Mouse (Mus musculus) stomach, postnatal 0 days (tissue): Measurements from ENCODE around the gene Hmga1b. TPM values are rescaled to one million over a fixed set of nuclear protein-coding genes. Genes with fewer than 3 reads are reported as not detected.

Source experiments
- ATAC-seq: fragments of 200-750 bp; cut with Nextera tagmentation; 2 replicates; pipeline ENCODE4 v1.8.0; 2017; ENCODE audit not compliant: low FRiP score, low TSS enrichment
- DNase-seq: peaks from one replicate; pipeline ENCODE4 v3.0.0-alpha.2; 2016; ENCODE audit warnings: low spot score
- H3K27ac ChIP-seq: fragments of 300-500 bp; sonication (generic); replicated peaks from 2 replicates; pipeline ENCODE4 v1.5.1; 2014; ENCODE audit warnings: mild to moderate bottlenecking, control low read depth
- H3K27me3 ChIP-seq: fragments of 300-500 bp; sonication (generic); 2 replicates; pipeline ENCODE4 v1.6.1; 2014; ENCODE audit warnings: low read length; ENCODE audit not compliant: control insufficient read depth, insufficient read depth
- H3K36me3 ChIP-seq: fragments of 300-500 bp; sonication (generic); 2 replicates; pipeline ENCODE4 v1.6.1; 2014; ENCODE audit warnings: low read length, mixed read lengths; ENCODE audit not compliant: control insufficient read depth, insufficient read depth
- H3K4me1 ChIP-seq: fragments of 300-500 bp; sonication (generic); replicated peaks from 2 replicates; pipeline ENCODE4 v1.6.1; 2014; ENCODE audit warnings: antibody characterized with exemption; ENCODE audit not compliant: control insufficient read depth, insufficient read depth
- H3K4me2 ChIP-seq: fragments of 300-500 bp; sonication (generic); replicated peaks from 2 replicates; pipeline ENCODE4 v1.6.1; 2014; ENCODE audit warnings: low read depth, mild to moderate bottlenecking, control low read depth, moderate library complexity
- H3K4me3 ChIP-seq: fragments of 300-500 bp; sonication (generic); 2 replicates; pipeline ENCODE4 v1.5.1; 2014; ENCODE audit warnings: low read depth, low read length, control low read depth
- H3K9ac ChIP-seq: fragments of 300-500 bp; sonication (generic); 2 replicates; pipeline ENCODE4 v1.6.1; 2014; ENCODE audit warnings: mild to moderate bottlenecking, low read length, control low read depth, mixed read lengths
- H3K9me3 ChIP-seq: fragments of 300-500 bp; sonication (generic); 2 replicates; pipeline ENCODE4 v1.6.1; 2016; ENCODE audit warnings: low read length; ENCODE audit not compliant: control insufficient read depth
- CTCF ChIP-seq: IDR thresholded peaks from 2 replicates; pipeline ENCODE4 v1.5.1; 2016; ENCODE audit warnings: antibody characterized with exemption, low read depth, mild to moderate bottlenecking, moderate library complexity
- EP300 ChIP-seq: optimal IDR thresholded peaks from 2 replicates; pipeline ENCODE3; 2016; ENCODE audit warnings: antibody characterized with exemption
- WGBS: fragments of 180-500 bp; shearing (Covaris S2); extraction: QIAGEN DNeasy Blood & Tissue Kit; methylation state at CpG from one replicate; pipeline ENCODE4 v1.1.7; 2014; 5-methylcytosine and 5-hydroxymethylcytosine counted together
- polyA plus RNA-seq: library from polyadenylated mRNA; unstranded; fragments of >200 nt; fragmentation: Nextera tagmentation; extraction: Ambion mirVana; gene quantifications from 2 replicates; pipeline ENCODE4 v1.2.1, GENCODE M21; 2015

Hmga1b gene
- polyA plus RNA-seq, 1 experiment from 2014 or later: 3.0 TPM

- H3K9me3 ChIP-seq: no peaks in the 10 kb centered on the region
- H3K4me3 ChIP-seq: no peak overlapping the region
- H3K36me3 ChIP-seq: no peaks in the 10 kb centered on the region
- ATAC-seq (no peak), DNase-seq (no peak)
- H3K9ac ChIP-seq: peak overlapping the region; percentile 18; the same call in 1 of the 2 replicates
- 0 out of 2 replicates have a peak, but pooled peaks cover 5% of the 10 kb centered on the region for H3K4me1 ChIP-seq
- WGBS: 80% methylated on average over 10 of the region's 10 CpGs
- 0 out of 2 replicates have a peak overlapping the region, but pooled peaks have one; percentile 17 for H3K4me2 ChIP-seq
- H3K27me3 ChIP-seq: no peaks in the 10 kb centered on the region
- no peak overlapping the region; the same call in 1 of the 2 replicates for H3K27ac ChIP-seq
- no peak for TF ChIP-seq CTCF
- no peak for TF ChIP-seq EP300
Observed at GRCm38 (mm10) chr11:120730331-120730870, 32.2 kb upstream of the Hmga1b start.

GRCm38 (mm10) chr11:120731395-120731794 lies 31.2 kb upstream of the Hmga1b start:
- H3K27ac ChIP-seq: no peak overlapping the region; the same call in 1 of the 2 replicates
- no peaks in the 10 kb centered on the region for H3K27me3 ChIP-seq
- H3K9ac ChIP-seq: no peak overlapping the region
- H3K4me2 ChIP-seq: peak overlapping the region; percentile 17; the same call in 1 of the 2 replicates
- H3K4me3 ChIP-seq: no peak overlapping the region
- no peaks in the 10 kb centered on the region for H3K9me3 ChIP-seq
- DNase-seq (no peak), ATAC-seq (no peak)
- no peaks in the 10 kb centered on the region for H3K36me3 ChIP-seq
- WGBS: 95% methylated on average over 1 of the region's 1 CpGs
- TF ChIP-seq CTCF: no peak
- no peak for TF ChIP-seq EP300
- H3K4me1 ChIP-seq: 0 out of 2 replicates have a peak, but pooled peaks cover 5% of the 10 kb centered on the region

- H3K4me2 ChIP-seq: peak within 1 kb of the TSS; percentile 17; the same call in 1 of the 2 replicates
- no peaks in the 10 kb centered on the region for H3K27me3 ChIP-seq
- H3K9ac ChIP-seq: no peak within 1 kb of the TSS
- no peak for TF ChIP-seq EP300
- no peak for TF ChIP-seq CTCF
- H3K27ac ChIP-seq: peak within 1 kb of the TSS; percentile 82
- ATAC-seq: no peak
- no peak within 1 kb of the TSS for H3K4me3 ChIP-seq
- H3K9me3 ChIP-seq: no peaks in the 10 kb centered on the region
- DNase-seq: no peak
- 0 out of 2 replicates have a peak, but pooled peaks cover 2% of the 10 kb centered on the region for H3K4me1 ChIP-seq
- 59% methylated on average over 12 of the region's 12 CpGs for WGBS
- no peaks in the 10 kb centered on the region for H3K36me3 ChIP-seq
Observed at GRCm38 (mm10) chr11:120731858-120732680, 30.5 kb upstream of the Hmga1b start, which contains the start of gene Cbr2. TSS of gene Cbr2 (minus strand) at chr11:120732114.

- ATAC-seq (0 out of 2 replicates have a peak, but pooled peaks have one; percentile 42), DNase-seq (peak; percentile 83)
- Histone ChIP-seq H3K9me3 (no peaks in the 10 kb centered on the region), H3K4me3 (no peak overlapping the region), H3K27me3 (no peaks in the 10 kb centered on the region), H3K9ac (no peak overlapping the region), H3K27ac (peak overlapping the region; percentile 82), H3K4me1 (0 out of 2 replicates have a peak, but pooled peaks cover 2% of the 10 kb centered on the region), H3K36me3 (no peaks in the 10 kb centered on the region), H3K4me2 (no peak overlapping the region)
- 19% methylated on average over 6 of the region's 6 CpGs for WGBS
- TF ChIP-seq EP300: no peak
- no peak for TF ChIP-seq CTCF
Observed at GRCm38 (mm10) chr11:120733521-120733920, 29.1 kb upstream of the Hmga1b start.

- Histone ChIP-seq H3K4me2 (no peak overlapping the region), H3K27ac (no peak overlapping the region), H3K27me3 (no peaks in the 10 kb centered on the region), H3K9ac (no peak overlapping the region), H3K36me3 (no peaks in the 10 kb centered on the region), H3K9me3 (no peaks in the 10 kb centered on the region), H3K4me1 (no peaks in the 10 kb centered on the region), H3K4me3 (no peak overlapping the region)
- 80% methylated on average over 6 of the region's 6 CpGs for WGBS
- DNase-seq (no peak), ATAC-seq (no peak)
- no peak for TF ChIP-seq CTCF
Observed at GRCm38 (mm10) chr11:120736424-120736823, 26.2 kb upstream of the Hmga1b start.

- Histone ChIP-seq H3K9me3 (no peaks in the 10 kb centered on the region), H3K4me1 (no peaks in the 10 kb centered on the region), H3K36me3 (no peaks in the 10 kb centered on the region), H3K9ac (no peak overlapping the region), H3K4me3 (no peak overlapping the region), H3K4me2 (no peak overlapping the region), H3K27ac (no peak overlapping the region), H3K27me3 (no peaks in the 10 kb centered on the region)
- no peak for DNase-seq
- 89% methylated on average over 5 of the region's 5 CpGs for WGBS
- no peak for ATAC-seq
- no peak for TF ChIP-seq EP300
- TF ChIP-seq CTCF: no peak
Observed at GRCm38 (mm10) chr11:120740981-120741380, 21.6 kb upstream of the Hmga1b start.
